Mouse (Mus musculus): ENCODE results near the gene Maf. TPM values are rescaled to one million over a fixed set of nuclear protein-coding genes. Genes with fewer than 3 reads are reported as not detected.

Maf gene
- polyA plus RNA-seq (2017; shearing (Covaris generic)) = 19.4 TPM

GRCm38 (mm10) chr8:115707731-115708590 lies at the start of gene Maf:
Gene Maf (minus strand): TSS chr8:115707794.

